Mouse (Mus musculus): ENCODE measurements around the gene Tubb2b. TPM values are rescaled to one million over a fixed set of nuclear protein-coding genes. Genes with fewer than 3 reads are reported as not detected.
A peak's percentile ranks its signal among the peaks of the same experiment; 100 is the strongest.
"Not testable (repeated sequence)": the region's sequence is repeated elsewhere in the genome, so short reads cannot be mapped to it uniquely, and the experiment has no call there.

Gene Tubb2b
- polyA plus RNA-seq, 1 experiment, result 21.6 TPM

GRCm38 (mm10) chr13:34100733-34101132, 29.5 kb downstream of the Tubb2b start:
- no peak for TF ChIP-seq CTCF (IDR thresholded peaks at IDR 0.05; ENCODE audit: insufficient read depth, low read length)
- TF ChIP-seq POLR2A (IDR thresholded peaks at IDR 0.05; ENCODE audit: borderline replicate concordance, extremely low read depth, low read depth, low read length), result no peak
- Histone ChIP-seq H3K4me3 (replicated peaks; ENCODE audit: extremely low read depth, low read depth, low read length) (no peak overlapping the region), H3K4me1 (ENCODE audit: control insufficient read depth, insufficient read depth, low read length) (peaks cover 19% of the 10 kb centered on the region)
- DNase-seq, result no peak
- 81% methylated on average over 3 of the region's 3 CpGs for WGBS

- DNase-seq, result no peak
- WGBS, result 49% methylated on average over 3 of the region's 3 CpGs
- peaks cover 16% of the 10 kb centered on the region for H3K4me1 ChIP-seq (ENCODE audit: control insufficient read depth, insufficient read depth, low read length)
- TF ChIP-seq POLR2A (IDR thresholded peaks at IDR 0.05; ENCODE audit: borderline replicate concordance, extremely low read depth, low read depth, low read length), result no peak
- no peak for TF ChIP-seq CTCF (IDR thresholded peaks at IDR 0.05; ENCODE audit: insufficient read depth, low read length)
- H3K4me3 ChIP-seq (replicated peaks; ENCODE audit: extremely low read depth, low read depth, low read length), result no peak overlapping the region
Measured at GRCm38 (mm10) chr13:34097086-34097485, 33.2 kb downstream of the Tubb2b start.

GRCm38 (mm10) chr13:34096455-34096854, 33.8 kb downstream of the Tubb2b start:
- Histone ChIP-seq H3K4me3 (replicated peaks; ENCODE audit: extremely low read depth, low read depth, low read length) (no peak overlapping the region), H3K4me1 (ENCODE audit: control insufficient read depth, insufficient read depth, low read length) (peaks cover 13% of the 10 kb centered on the region)
- TF ChIP-seq CTCF (IDR thresholded peaks at IDR 0.05; ENCODE audit: insufficient read depth, low read length) (no peak), POLR2A (IDR thresholded peaks at IDR 0.05; ENCODE audit: borderline replicate concordance, extremely low read depth, low read depth, low read length) (peak; percentile 41; the same call in 1 of the 2 replicates)
- WGBS, result 33% methylated on average over 4 of the region's 4 CpGs
- no peak for DNase-seq

GRCm38 (mm10) chr13:34095542-34096435, 34.5 kb downstream of the Tubb2b start:
- Histone ChIP-seq H3K4me3 (replicated peaks; ENCODE audit: extremely low read depth, low read depth, low read length) (peak overlapping the region; percentile 13), H3K4me1 (ENCODE audit: control insufficient read depth, insufficient read depth, low read length) (peaks cover 9% of the 10 kb centered on the region)
- 27% methylated on average over 6 of the region's 7 CpGs for WGBS
- no peak for DNase-seq
- TF ChIP-seq CTCF (IDR thresholded peaks at IDR 0.05; ENCODE audit: insufficient read depth, low read length), result no peak
- TF ChIP-seq POLR2A (IDR thresholded peaks at IDR 0.05; ENCODE audit: borderline replicate concordance, extremely low read depth, low read depth, low read length), result no peak

GRCm38 (mm10) chr13:34089358-34089757, 40.9 kb downstream of the Tubb2b start:
- Histone ChIP-seq H3K4me3 (replicated peaks; ENCODE audit: extremely low read depth, low read depth, low read length) (no peak overlapping the region), H3K4me1 (ENCODE audit: control insufficient read depth, insufficient read depth, low read length) (peaks cover 3% of the 10 kb centered on the region)
- 37% methylated on average over 3 of the region's 3 CpGs for WGBS
- no peak for DNase-seq
- TF ChIP-seq POLR2A (IDR thresholded peaks at IDR 0.05; ENCODE audit: borderline replicate concordance, extremely low read depth, low read depth, low read length), result no peak
- TF ChIP-seq CTCF (IDR thresholded peaks at IDR 0.05; ENCODE audit: insufficient read depth, low read length), result no peak

GRCm38 (mm10) chr13:34088871-34089288, 41.4 kb downstream of the Tubb2b start:
- TF ChIP-seq CTCF (IDR thresholded peaks at IDR 0.05; ENCODE audit: insufficient read depth, low read length) (no peak), POLR2A (IDR thresholded peaks at IDR 0.05; ENCODE audit: borderline replicate concordance, extremely low read depth, low read depth, low read length) (no peak)
- DNase-seq, result no peak
- 49% methylated on average over 7 of the region's 7 CpGs for WGBS
- Histone ChIP-seq H3K4me3 (replicated peaks; ENCODE audit: extremely low read depth, low read depth, low read length) (no peak overlapping the region), H3K4me1 (ENCODE audit: control insufficient read depth, insufficient read depth, low read length) (peaks cover 4% of the 10 kb centered on the region)

- not testable (repeated sequence) for DNase-seq; H3K4me1 ChIP-seq (ENCODE audit: control insufficient read depth, insufficient read depth, low read length); H3K4me3 ChIP-seq (replicated peaks; ENCODE audit: extremely low read depth, low read depth, low read length)
- 27% methylated on average over 5 of the region's 5 CpGs for WGBS
Measured at GRCm38 (mm10) chr13:34088201-34088649, 42.0 kb downstream of the Tubb2b start.

DNA sequence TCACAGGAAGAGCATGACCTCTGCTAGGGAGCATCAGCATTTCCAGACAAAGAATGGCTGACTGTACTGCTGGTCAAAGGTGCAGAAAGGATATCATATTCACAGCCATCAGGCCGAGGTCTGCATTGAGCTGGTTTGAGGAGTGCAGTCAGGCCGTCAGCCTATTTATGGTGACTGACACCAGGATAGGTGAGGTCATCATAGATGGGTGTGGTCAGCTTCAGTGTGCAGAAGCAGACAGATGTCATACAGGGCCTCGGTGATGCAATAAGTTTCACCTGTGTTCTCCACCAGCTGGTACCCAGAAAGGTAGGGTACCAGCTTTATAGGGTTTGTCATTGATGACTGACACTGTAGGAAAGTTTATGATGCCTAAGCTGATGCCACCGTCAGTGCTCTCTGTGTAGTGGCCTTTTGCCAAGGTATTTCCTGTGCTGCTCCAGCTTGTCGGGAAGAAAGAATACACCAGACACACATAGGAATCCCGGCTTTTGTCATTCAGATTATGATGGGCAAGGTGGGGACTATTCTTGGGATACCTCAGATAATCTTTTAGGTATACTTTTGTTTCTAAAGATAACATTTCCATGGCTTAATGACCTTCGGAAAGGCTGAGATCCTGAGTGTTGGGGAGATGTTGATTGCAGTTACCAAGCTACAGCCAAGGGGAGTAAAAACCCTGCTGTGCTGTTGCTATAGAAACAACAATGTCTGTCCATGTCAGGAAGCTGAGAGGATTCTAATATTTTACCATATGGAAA, 43.0 kb downstream of the Tubb2b start:
- peaks cover 7% of the 10 kb centered on the region for H3K4me1 ChIP-seq (ENCODE audit: control insufficient read depth, insufficient read depth, low read length)
- no peak for DNase-seq
- H3K4me3 ChIP-seq (replicated peaks; ENCODE audit: extremely low read depth, low read depth, low read length), result no peak overlapping the region
- no peak for TF ChIP-seq CTCF (IDR thresholded peaks at IDR 0.05; ENCODE audit: insufficient read depth, low read length)
- no peak for TF ChIP-seq POLR2A (IDR thresholded peaks at IDR 0.05; ENCODE audit: borderline replicate concordance, extremely low read depth, low read depth, low read length)
- 37% methylated on average over 7 of the region's 7 CpGs for WGBS

- no peak for DNase-seq
- TF ChIP-seq POLR2A (IDR thresholded peaks at IDR 0.05; ENCODE audit: borderline replicate concordance, extremely low read depth, low read depth, low read length) (no peak), CTCF (IDR thresholded peaks at IDR 0.05; ENCODE audit: insufficient read depth, low read length) (no peak)
- Histone ChIP-seq H3K4me1 (ENCODE audit: control insufficient read depth, insufficient read depth, low read length) (peaks cover 7% of the 10 kb centered on the region), H3K4me3 (replicated peaks; ENCODE audit: extremely low read depth, low read depth, low read length) (no peak overlapping the region)
- 16% methylated on average over 9 of the region's 9 CpGs for WGBS
Measured at GRCm38 (mm10) chr13:34084026-34084750, 46.1 kb downstream of the Tubb2b start.
